In genomic region chr15:91033529-91033928, GRCm38 (mm10) we compare ENCODE assay signal across 33 mouse cellular contexts. TPM values are rescaled to one million over a fixed set of nuclear protein-coding genes. Genes with fewer than 3 reads are reported as not detected.
"Had no signal": no experiment of that assay in that cellular context is flagged by ENCODE, and none has a peak within 500 bp of the region (broad histone marks: within the 10 kb centered on the region; RNA-seq: fewer than 3 reads in every experiment).

No protein-coding gene starts in this region.

- H3K4me1 ChIP-seq: limb, embryonic 10.5 days; limb, embryonic 12.5 days; limb, embryonic 15.5 days; liver, embryonic 12.5 days; liver, embryonic 15.5 days; lung, embryonic 15.5 days; megakaryocyte, embryonic 14.5 days; neural tube, embryonic 12.5 days had no signal

- H3K27ac ChIP-seq: left cerebral cortex, adult 2 months; limb, embryonic 10.5 days; limb, embryonic 12.5 days; limb, embryonic 13.5 days; limb, embryonic 15.5 days; liver, embryonic 12.5 days; liver, embryonic 13.5 days; liver, embryonic 14.5 days; liver, embryonic 15.5 days; lung, embryonic 15.5 days; macrophage; midbrain, embryonic 10.5 days; midbrain, embryonic 15.5 days; neural tube, embryonic 12.5 days; neural tube, embryonic 13.5 days had no signal

- H3K27me3 ChIP-seq: limb, embryonic 12.5 days; limb, embryonic 13.5 days; limb, embryonic 15.5 days; liver, embryonic 12.5 days; liver, embryonic 13.5 days; liver, embryonic 15.5 days; lung, embryonic 15.5 days; megakaryocyte, embryonic 14.5 days; midbrain, embryonic 12.5 days; midbrain, embryonic 13.5 days; midbrain, embryonic 15.5 days; neural tube, embryonic 12.5 days; neural tube, embryonic 13.5 days had no signal

- H3K36me3 ChIP-seq: limb, embryonic 10.5 days; limb, embryonic 12.5 days; limb, embryonic 15.5 days; liver, embryonic 12.5 days; liver, embryonic 13.5 days; liver, embryonic 15.5 days; lung, embryonic 15.5 days; midbrain, embryonic 15.5 days had no signal

- ATAC-seq: liver, embryonic 12.5 days; lung, postnatal 0 days; midbrain, embryonic 13.5 days; midbrain, embryonic 15.5 days; midbrain, embryonic 16.5 days had no signal

- DNase-seq: left cerebral cortex, postnatal 4 days; liver, embryonic 13.5 days; lung, adult 18-20 months; lung, adult 2 months; lung, embryonic 14.5 days; lung, postnatal 10 days; lung, postnatal 14 days; lung, postnatal 36 days; lung, postnatal 4 days; midbrain, embryonic 14.5 days had no signal

- H3K9me3 ChIP-seq: limb, embryonic 10.5 days; limb, embryonic 15.5 days; liver, embryonic 12.5 days; liver, embryonic 13.5 days; liver, embryonic 15.5 days; lung, embryonic 15.5 days; midbrain, embryonic 15.5 days; neural tube, embryonic 12.5 days; neural tube, embryonic 13.5 days had no signal

- H3K4me3 ChIP-seq: left cerebral cortex, adult 2 months; limb, embryonic 10.5 days; limb, embryonic 12.5 days; limb, embryonic 13.5 days; limb, embryonic 15.5 days; liver, embryonic 12.5 days; liver, embryonic 13.5 days; liver, embryonic 15.5 days; lung, embryonic 15.5 days; megakaryocyte, embryonic 14.5 days; midbrain, embryonic 10.5 days; midbrain, embryonic 12.5 days; midbrain, embryonic 13.5 days; midbrain, embryonic 15.5 days; myocyte; neural tube, embryonic 12.5 days; neural tube, embryonic 13.5 days had no signal

- H3K4me2 ChIP-seq: limb, embryonic 12.5 days; limb, embryonic 13.5 days; limb, embryonic 15.5 days; liver, embryonic 12.5 days; liver, embryonic 13.5 days; liver, embryonic 15.5 days; lung, embryonic 14.5 days; lung, embryonic 15.5 days; midbrain, embryonic 11.5 days; midbrain, embryonic 12.5 days; midbrain, embryonic 13.5 days; midbrain, embryonic 15.5 days; neural tube, embryonic 12.5 days; neural tube, embryonic 13.5 days had no signal

- H3K9ac ChIP-seq: limb, embryonic 12.5 days; limb, embryonic 13.5 days; limb, embryonic 15.5 days; liver, embryonic 12.5 days; liver, embryonic 13.5 days; liver, embryonic 14.5 days; liver, embryonic 15.5 days; lung, embryonic 14.5 days; lung, embryonic 15.5 days; midbrain, embryonic 12.5 days; midbrain, embryonic 13.5 days; midbrain, embryonic 15.5 days; neural tube, embryonic 12.5 days; neural tube, embryonic 13.5 days had no signal

RNA-seq across cellular contexts. Expression of gene Kif21a, which starts 16.2 kb away (rescaled TPM):
- total RNA-seq: megakaryocyte, adult 5-6 weeks; monocyte, adult 5-6 weeks had no signal
- polyA plus RNA-seq: macrophage had no signal
